Mouse (Mus musculus): ENCODE results near the gene Nup160.

Gene Nup160

GRCm38 (mm10) chr2:90677007-90677406 is at the start of gene Nup160:
Nup160 (plus strand) TSS chr2:90677215.
- no peak for DNase-seq (ENCODE audit: low spot score)

DNA sequence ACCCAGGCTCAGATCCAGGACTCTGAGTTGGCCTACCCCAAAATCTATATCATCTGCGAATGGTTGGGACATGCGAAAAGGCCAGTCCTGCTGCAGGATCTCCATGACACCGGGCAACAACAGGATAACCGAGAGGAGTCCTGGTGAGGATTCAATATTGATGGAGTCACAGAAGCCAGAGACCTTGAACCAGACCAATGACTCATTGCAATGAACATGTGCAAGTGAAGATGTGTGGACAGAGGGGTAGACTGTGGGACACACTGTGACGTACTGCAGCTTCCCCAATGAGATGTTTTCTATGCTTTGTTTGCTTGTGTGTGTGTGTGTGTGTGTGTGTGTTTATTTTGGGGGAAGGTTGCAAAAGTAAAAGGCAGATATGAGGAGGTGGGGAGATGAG is 48.8 kb upstream of the Nup160 start:
- DNase-seq (ENCODE audit: low spot score), result no peak

DNA sequence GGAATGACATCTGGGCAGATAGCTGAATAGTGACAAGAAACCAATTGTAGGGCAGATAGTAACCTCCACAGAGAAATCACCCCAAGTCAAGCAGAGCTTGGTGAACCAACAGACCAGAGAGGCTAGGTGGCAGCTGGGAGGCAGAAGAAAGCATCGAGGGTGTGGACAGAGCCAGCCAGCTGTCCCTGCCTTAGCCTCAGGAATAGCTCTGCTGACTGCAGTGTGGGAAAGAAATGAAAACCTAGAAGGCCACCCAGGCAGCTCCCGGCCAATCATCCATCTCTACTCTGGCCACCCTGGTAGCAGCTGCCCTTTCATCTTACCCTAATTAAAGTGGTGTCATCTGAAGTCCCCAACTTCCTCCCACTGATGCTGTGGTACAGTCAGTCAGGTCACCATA is 47.5 kb upstream of the Nup160 start:
- no peak for DNase-seq (ENCODE audit: low spot score)

DNA sequence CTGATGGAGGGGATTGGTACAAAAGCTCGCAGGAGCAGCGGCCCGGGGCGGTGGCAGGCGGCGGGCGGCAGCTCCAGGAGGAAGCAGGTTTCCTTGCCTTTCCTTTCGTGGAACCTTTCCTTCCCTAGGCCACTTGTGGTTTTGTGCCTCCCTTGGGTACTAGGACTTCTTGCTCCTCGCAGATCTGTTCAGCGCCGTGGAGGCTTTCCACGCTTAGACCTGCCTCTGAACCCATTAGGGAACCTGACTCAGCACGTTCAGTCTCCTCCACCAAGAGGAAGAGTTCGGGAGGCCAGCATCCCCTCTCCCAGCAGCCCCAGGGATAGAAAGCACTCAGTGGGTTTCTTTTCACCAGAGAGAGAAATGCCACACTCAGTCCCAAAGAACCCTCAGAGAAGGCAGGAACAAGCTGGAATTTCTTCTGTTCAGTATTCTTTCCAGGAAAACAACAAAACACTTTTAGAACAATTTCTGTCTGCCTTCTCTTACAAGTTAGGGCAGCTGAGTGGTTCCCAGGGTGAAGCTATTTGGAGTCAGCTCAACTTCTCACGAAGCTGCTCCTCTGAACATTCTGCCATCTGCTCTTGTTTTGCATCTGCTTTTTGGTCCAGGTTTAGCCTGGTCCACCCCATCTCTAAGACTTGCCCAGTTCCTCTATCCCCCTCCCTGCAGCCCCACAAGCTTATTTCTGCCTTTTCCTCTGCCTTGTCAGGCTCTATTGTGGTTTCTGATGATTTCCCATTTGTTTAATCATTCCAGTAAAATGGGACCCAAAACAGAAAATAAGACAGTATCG is 44.9 kb upstream of the Nup160 start:
- no peak for DNase-seq (ENCODE audit: low spot score)

GRCm38 (mm10) chr2:90634671-90635070 is 42.3 kb upstream of the Nup160 start:
- DNase-seq (ENCODE audit: low spot score), result no peak

DNA sequence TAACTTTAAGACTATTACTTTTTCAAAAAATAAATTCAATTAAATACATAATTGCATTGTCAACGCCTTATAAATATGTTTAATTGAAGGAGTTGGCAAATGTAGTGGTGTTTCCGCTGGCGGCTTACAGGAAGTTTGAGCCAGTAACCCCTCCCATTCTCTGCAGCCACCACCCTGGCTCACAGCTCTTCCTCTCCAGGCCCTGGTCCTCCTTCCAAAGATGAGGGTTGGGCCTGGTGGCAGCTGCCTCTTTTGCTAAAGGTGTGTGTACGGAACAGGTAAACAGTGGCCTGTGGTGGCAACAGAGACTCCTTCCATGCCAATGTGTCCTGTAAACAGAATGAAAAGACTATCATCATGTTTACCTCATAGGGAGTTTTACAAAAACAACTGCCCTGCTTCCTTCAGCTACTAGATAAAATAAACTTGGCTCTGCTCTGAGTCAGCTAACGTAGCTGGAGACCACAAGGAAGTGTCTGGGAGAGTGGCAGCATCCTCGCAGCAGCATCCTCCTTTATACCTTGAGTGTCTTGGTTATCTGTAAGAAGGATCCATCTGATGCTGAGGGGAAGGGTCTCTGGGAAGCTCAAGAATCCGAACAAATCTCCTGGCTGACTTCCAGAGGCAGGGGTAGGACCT is 41.8 kb upstream of the Nup160 start:
- DNase-seq (ENCODE audit: low spot score), result no peak

DNA sequence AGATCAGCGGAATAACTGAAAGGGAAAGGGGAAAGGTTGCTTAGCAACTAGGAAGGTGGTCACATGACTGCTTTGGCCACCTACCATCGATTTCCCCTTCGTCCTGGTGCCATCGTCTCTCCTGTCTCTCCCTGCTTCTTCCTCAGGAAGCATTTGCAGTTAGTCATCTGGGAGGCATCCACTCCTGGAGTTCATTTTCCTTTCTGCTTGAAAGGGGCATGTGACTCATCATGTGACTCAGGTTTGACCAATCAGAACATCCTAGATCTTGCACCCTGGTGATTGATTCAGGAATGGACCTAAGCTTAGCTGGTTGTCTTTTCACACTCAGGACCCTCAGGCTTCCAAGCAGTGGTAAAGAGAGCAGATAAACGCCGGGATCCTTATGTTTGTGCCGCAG is 40.2 kb upstream of the Nup160 start:
- DNase-seq (ENCODE audit: low spot score), result no peak

GRCm38 (mm10) chr2:90638986-90639746 is 37.8 kb upstream of the Nup160 start:
- no peak for DNase-seq (ENCODE audit: low spot score)

DNA sequence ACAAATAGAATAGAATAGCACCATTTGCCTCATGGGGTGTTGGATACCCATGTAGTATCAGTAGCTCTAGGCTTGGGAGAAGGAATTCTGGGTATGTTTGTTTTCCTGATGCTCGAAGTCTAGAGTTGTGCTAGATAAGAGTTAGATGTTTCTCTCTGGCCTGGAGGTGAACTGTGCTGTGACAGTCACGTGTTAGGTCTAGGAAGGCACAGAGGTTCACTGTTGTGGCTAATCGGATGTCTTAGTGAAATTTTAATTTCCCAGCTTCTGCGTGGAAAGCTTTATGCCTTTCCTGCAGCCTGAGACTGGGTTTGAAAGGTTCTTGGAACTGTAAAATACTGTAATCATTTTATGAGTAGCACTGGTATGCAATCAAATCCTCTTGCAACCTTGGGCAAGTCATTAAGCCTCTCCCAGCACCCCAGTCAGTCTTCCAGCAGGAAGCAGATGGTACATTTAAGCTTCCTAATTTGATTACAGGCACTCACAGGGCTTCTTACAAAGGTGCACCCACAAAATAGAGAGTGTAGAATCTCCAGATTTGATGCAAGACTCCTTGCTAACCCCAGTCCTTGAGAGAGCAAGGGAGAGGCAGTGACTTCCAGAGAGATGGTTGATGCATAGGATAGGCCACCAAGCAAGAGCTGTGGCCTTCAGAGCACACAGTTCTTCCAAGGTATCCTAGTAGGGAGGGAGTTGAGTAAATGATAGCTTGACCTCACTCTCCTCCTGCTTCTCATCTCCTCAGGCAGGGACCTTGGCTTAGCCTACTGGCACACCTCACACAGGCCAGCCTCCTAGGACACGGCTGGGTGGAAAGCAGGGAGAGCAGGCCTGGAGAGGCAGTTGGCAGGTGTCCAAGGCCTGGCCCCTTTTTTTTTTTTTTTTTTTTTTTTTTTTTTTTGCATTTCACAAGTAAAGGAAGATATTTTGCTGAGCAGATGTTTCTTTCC is 37.0 kb upstream of the Nup160 start:
- no peak for DNase-seq (ENCODE audit: low spot score)

DNA sequence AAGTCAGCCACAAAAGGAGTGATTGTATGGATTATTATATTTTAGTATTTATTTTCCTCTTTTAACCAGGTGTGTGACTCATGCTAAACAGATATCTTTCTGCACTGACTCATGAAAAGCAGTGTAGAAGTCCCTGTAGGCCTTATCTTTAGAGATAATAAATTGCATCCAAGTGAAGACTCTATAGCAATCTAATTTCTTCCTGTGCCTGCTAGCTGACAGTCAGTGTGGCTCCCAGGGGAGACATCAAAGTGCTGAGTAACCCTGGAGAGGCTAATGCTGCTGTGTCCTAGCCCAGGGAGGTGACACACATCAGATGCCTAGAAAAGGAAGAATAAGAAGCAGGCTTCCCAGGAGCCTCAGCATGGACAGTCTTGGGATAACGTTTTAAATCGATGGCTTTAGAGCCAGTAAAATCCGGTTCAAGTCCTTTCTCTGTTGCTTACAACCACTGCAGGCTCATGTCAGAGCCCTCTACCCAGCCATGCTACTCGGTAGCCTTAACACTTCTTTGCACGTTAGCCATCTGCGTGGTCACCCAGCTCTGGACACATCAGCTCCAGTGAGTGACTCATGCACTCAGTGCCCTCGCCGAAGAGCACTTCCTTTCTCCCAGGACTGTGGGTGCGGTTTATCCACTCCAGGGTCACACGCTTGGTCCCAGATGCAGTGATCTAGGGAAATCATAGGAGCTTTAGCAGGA is 35.9 kb upstream of the Nup160 start:
- DNase-seq (ENCODE audit: low spot score), result no peak

- DNase-seq (ENCODE audit: low spot score), result no peak
Measured at GRCm38 (mm10) chr2:90641710-90642039, 35.3 kb upstream of the Nup160 start.

DNA sequence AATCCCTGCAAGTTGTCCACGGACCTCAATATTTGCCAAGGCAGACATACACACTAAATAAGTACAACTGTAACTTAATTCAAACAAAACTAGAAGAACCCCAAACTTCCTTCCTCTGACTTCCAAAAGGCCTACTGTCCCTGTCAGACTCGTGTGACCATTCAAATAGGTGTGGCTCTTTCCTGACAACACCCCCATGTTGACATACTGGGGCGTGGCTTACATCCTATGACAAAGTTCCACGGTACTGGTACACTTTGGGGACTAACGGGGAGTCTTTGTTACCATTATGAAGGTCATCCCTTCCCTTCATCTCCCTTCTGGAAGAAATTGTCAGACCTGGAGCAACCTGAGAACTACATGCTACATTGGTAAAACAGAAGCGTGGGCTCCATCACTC is 29.9 kb upstream of the Nup160 start:
- no peak for DNase-seq (ENCODE audit: low spot score)

GRCm38 (mm10) chr2:90649405-90649804 is 27.6 kb upstream of the Nup160 start:
- DNase-seq (ENCODE audit: low spot score), result no peak

DNA sequence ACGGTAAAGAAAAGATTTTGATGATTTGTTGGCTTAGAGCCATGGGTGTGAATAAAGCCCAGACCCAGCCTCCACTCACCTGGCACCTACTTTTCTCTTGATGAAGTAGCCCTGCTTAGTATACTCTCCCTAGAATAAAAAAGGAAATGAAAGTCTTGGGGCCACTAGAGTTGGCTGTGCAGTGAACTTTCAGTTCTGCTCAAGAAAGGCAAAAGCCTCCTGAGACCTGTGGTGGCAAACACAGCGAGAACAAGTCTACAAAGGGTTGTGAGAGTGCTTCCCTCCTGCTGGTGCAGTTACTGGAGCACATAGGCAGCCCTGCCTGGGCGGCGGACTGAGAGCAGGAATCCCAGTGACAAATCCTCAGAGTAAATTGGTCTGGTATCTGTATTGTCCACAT is 27.1 kb upstream of the Nup160 start:
- no peak for DNase-seq (ENCODE audit: low spot score)

DNA sequence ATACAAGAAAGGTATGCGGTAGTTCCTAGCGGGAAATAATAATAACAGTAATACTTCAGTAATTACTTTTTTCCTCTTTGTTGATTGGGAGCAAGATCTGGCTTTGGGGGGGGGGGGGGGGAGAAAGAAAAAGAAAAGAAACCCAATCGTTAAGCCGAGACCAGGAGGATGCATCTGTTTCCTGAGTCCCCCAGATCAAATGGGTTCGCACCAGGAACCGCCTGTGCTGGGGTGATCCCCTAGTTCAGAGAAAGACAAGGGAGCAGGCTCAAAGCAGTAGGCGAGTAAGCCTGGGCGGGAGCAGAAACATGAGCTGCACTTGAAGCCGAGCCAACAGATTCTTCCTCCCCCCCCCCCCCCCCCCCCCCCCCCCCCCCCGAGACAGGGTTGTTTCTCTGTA is 24.9 kb upstream of the Nup160 start:
- DNase-seq (ENCODE audit: low spot score), result no peak

- no peak for DNase-seq (ENCODE audit: low spot score)
Measured at GRCm38 (mm10) chr2:90652993-90653392, 24.0 kb upstream of the Nup160 start.

- no peak for DNase-seq (ENCODE audit: low spot score)
Measured at GRCm38 (mm10) chr2:90655449-90655848, 21.6 kb upstream of the Nup160 start.

GRCm38 (mm10) chr2:90658613-90659012 is 18.4 kb upstream of the Nup160 start:
- DNase-seq (ENCODE audit: low spot score), result no peak

DNA sequence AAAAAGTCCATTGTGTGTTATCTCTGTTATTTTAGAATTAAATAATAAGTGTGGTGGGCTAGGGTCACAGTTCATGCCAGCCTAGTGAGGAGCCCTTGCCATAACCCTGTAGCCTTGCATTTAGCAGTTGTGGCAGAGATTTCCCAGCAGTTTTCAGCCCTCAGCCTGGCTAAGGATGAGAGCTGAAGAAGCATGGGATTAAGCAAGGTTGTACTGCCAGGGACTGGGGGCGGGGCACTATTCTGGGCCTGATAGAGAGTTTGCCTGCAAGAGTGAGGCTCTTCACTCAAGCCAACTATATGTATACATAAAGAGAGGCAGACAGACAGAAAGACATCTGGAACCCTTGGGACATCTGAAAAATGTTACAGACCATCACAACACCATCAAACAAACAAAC is 18.0 kb upstream of the Nup160 start:
- no peak for DNase-seq (ENCODE audit: low spot score)

GRCm38 (mm10) chr2:90659639-90660038 is 17.4 kb upstream of the Nup160 start:
- DNase-seq (ENCODE audit: low spot score), result peak; percentile 11

DNA sequence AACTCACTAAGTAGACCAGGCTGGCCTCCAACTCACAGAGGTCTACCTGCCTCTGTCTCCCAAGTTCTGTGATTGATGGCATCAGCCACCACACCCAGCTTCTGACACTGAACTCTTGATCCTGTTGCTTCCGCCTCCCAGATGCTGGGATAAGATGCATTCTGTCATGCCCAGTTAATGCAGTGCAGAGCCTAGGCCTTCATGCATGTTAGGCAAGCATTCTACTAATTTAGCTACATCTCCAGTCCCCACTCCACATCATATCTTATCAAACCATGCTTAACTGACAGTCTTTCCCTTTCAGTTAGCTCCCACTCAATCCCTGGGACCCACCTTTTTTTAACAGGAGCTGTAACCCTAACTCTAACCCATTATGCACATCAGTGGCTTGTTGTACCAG is 16.1 kb upstream of the Nup160 start:
- no peak for DNase-seq (ENCODE audit: low spot score)
